Mouse (Mus musculus): ENCODE measurements around the gene Rimkla. TPM values are rescaled to one million over a fixed set of nuclear protein-coding genes. Genes with fewer than 3 reads are reported as not detected.

Gene Rimkla
- polyA plus RNA-seq, 1 experiment from 2014 or later: 0.82 TPM

DNA sequence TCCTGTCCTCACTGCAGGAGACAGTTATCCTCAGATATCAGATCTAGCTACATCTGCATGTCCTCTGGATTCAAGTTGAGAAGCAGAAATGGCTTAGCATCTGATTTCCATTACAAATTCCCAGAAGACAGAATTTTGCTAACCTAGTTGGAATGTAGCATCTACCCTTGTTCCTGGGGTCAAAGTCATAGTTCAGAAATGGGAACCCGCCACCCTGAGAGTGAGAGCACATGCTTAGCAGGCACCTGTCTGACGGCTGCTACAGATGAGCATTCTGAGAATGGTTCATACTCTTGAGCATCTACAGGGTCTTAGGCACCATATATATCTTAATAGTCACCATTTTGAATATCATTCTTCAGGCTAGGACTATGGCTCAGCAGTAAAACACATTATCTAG lies 54.5 kb downstream of the Rimkla start:
- H3K9ac ChIP-seq: no peak overlapping the region
- H3K27me3 ChIP-seq (replicated peaks): no peaks in the 10 kb centered on the region
- no peaks in the 10 kb centered on the region for H3K36me3 ChIP-seq
- H3K27ac ChIP-seq: no peak overlapping the region
- no peaks in the 10 kb centered on the region for H3K4me1 ChIP-seq
- no peak for ATAC-seq (ENCODE audit: insufficient read depth, low FRiP score, low read depth)
- 84% methylated on average over 2 of the region's 2 CpGs for WGBS
- no peak overlapping the region for H3K4me2 ChIP-seq
- H3K9me3 ChIP-seq: no peaks in the 10 kb centered on the region
- H3K4me3 ChIP-seq (replicated peaks): no peak overlapping the region

DNA sequence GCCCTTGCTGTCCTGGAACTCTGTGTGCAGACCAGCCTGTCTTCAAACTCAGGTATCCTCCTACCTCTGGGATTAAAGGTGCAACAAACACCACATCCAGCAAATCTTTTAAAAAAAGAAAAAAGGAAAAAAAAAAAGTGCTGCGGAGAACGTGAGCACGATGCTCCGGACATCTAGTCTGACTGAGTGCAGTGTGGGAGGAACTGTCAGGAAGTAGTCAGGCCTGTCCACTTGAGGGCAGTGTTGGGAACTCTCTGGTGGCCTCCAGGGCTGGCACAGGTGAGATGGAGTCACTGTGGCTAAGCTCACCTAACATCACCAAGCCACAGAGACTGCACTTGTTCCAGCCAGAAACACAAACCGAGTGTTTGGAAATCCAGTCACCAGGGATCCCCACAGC lies 61.8 kb downstream of the Rimkla start:
- no peaks in the 10 kb centered on the region for H3K9me3 ChIP-seq
- no peak overlapping the region for H3K27ac ChIP-seq
- no peak for ATAC-seq (ENCODE audit: insufficient read depth, low FRiP score, low read depth)
- H3K9ac ChIP-seq: no peak overlapping the region
- 31% methylated on average over 5 of the region's 5 CpGs for WGBS
- H3K36me3 ChIP-seq: no peaks in the 10 kb centered on the region
- H3K4me1 ChIP-seq: no peaks in the 10 kb centered on the region
- no peak overlapping the region for H3K4me2 ChIP-seq
- H3K4me3 ChIP-seq (replicated peaks): no peak overlapping the region
- no peaks in the 10 kb centered on the region for H3K27me3 ChIP-seq (replicated peaks)

GRCm38 (mm10) chr4:119427680-119428079 lies 64.7 kb downstream of the Rimkla start:
- Histone ChIP-seq H3K27ac (no peak overlapping the region), H3K4me3 (replicated peaks) (no peak overlapping the region), H3K4me1 (peaks cover 6% of the 10 kb centered on the region; the same call in 1 of the 2 replicates), H3K27me3 (replicated peaks) (no peaks in the 10 kb centered on the region), H3K9me3 (no peaks in the 10 kb centered on the region), H3K4me2 (no peak overlapping the region), H3K36me3 (no peaks in the 10 kb centered on the region), H3K9ac (no peak overlapping the region)
- 59% methylated on average over 2 of the region's 2 CpGs for WGBS
- no peak for ATAC-seq (ENCODE audit: insufficient read depth, low FRiP score, low read depth)

- no peak for ATAC-seq (ENCODE audit: insufficient read depth, low FRiP score, low read depth)
- Histone ChIP-seq H3K36me3 (no peaks in the 10 kb centered on the region), H3K9me3 (no peaks in the 10 kb centered on the region), H3K9ac (no peak overlapping the region), H3K4me2 (no peak overlapping the region), H3K4me1 (peaks cover 16% of the 10 kb centered on the region), H3K4me3 (replicated peaks) (no peak overlapping the region), H3K27ac (no peak overlapping the region), H3K27me3 (replicated peaks) (no peaks in the 10 kb centered on the region)
- WGBS: 42% methylated on average over 2 of the region's 2 CpGs
These were observed 66.8 kb downstream of the Rimkla start for GRCm38 (mm10) chr4:119425601-119426000.

DNA sequence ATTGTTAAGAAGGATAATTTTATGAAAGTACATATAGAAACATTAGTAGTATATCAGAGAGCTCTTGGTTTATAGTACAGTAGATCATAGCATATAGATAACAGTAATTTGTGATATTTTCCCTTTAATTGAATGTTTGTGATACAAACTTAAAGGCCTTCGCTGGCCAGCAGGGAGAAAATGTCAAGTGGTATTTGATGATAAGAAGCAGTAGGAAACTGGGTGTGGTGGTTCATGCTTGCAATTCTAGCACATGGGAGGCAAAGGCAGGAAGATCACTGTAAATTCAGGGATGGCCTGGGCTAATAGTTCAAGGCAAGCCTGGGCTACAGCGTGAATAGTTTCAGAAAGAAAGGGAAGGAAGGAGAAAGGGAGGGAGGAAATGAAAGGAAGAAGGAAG lies 67.4 kb downstream of the Rimkla start:
- 81% methylated on average over 2 of the region's 2 CpGs for WGBS
- Histone ChIP-seq H3K9ac (no peak overlapping the region), H3K27me3 (replicated peaks) (no peaks in the 10 kb centered on the region), H3K4me2 (no peak overlapping the region), H3K4me3 (replicated peaks) (no peak overlapping the region), H3K9me3 (no peaks in the 10 kb centered on the region), H3K27ac (no peak overlapping the region), H3K36me3 (no peaks in the 10 kb centered on the region), H3K4me1 (peaks cover 16% of the 10 kb centered on the region)
- ATAC-seq (ENCODE audit: insufficient read depth, low FRiP score, low read depth): no peak

DNA sequence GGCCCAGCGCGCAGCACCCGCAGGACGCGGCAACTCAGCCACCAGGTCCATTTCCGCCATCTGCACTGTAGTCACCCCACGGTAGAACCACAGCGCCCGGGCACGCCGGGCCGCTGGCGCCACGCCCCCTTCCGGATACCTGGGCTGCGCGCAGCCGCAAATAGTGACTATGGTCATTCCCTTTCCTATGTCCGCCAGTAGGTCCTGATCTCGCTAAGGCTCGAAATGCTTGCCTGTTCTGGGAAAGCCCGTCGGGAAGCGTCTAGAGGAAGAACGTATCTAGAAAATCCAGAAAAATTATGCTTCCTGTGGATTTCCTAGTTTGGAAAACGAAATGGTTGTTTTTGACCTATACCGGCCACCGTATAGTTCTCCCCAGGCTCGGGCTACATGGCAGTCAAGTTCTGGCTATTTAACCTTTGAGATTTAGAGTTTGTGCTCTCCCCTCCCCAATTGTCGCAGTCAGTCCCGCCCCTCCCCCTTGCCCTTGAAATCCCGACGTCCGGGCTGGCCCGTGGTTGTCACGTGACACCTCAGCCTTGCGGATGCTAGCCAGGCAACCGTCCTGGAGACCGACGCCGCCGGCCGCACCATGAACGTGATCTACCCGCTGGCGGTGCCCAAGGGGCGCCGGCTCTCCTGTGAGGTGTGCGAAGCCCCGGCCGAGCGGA lies 70.0 kb downstream of the Rimkla start, which contains the start of the genes Ppcs and Zmynd12:
Gene Ppcs, minus strand, starts transcription at position 127 of the 671 bp plus-strand sequence.
Gene Zmynd12, plus strand, starts transcription at position 521 of the 671 bp plus-strand sequence.
- peak within 1 kb of the TSS; percentile 89 for H3K27ac ChIP-seq
- peak within 1 kb of the TSS; percentile 91 for H3K4me2 ChIP-seq
- H3K27me3 ChIP-seq (replicated peaks): no peaks in the 10 kb centered on the region
- peak within 1 kb of the TSS; percentile 73 for H3K4me3 ChIP-seq (replicated peaks)
- WGBS: under 1% methylated on average over 52 of the region's 52 CpGs
- H3K9ac ChIP-seq: peak within 1 kb of the TSS; percentile 80
- peak; percentile 94 for ATAC-seq (ENCODE audit: insufficient read depth, low FRiP score, low read depth)
- H3K36me3 ChIP-seq: no peaks in the 10 kb centered on the region
- H3K4me1 ChIP-seq: peaks cover 16% of the 10 kb centered on the region
- H3K9me3 ChIP-seq: no peaks in the 10 kb centered on the region

GRCm38 (mm10) chr4:119421921-119422293 lies 70.5 kb downstream of the Rimkla start:
- no peaks in the 10 kb centered on the region for H3K27me3 ChIP-seq (replicated peaks)
- WGBS: under 1% methylated on average over 31 of the region's 31 CpGs

GRCm38 (mm10) chr4:119421191-119421590 lies 71.2 kb downstream of the Rimkla start:
- Histone ChIP-seq H3K4me3 (replicated peaks) (peak overlapping the region; percentile 73), H3K36me3 (no peaks in the 10 kb centered on the region), H3K27me3 (replicated peaks) (no peaks in the 10 kb centered on the region), H3K9ac (no peak overlapping the region; the same call in 1 of the 2 replicates), H3K4me2 (peak overlapping the region; percentile 91), H3K27ac (no peak overlapping the region), H3K9me3 (no peaks in the 10 kb centered on the region), H3K4me1 (peaks cover 16% of the 10 kb centered on the region)
- ATAC-seq (ENCODE audit: insufficient read depth, low FRiP score, low read depth): no peak
- 24% methylated on average over 3 of the region's 3 CpGs for WGBS

More at GRCm38 (mm10) chr4:119421921-119422293, 70.5 kb downstream of the Rimkla start:
- no peaks in the 10 kb centered on the region for H3K9me3 ChIP-seq
- peak overlapping the region; percentile 91 for H3K4me2 ChIP-seq
- peaks cover 16% of the 10 kb centered on the region for H3K4me1 ChIP-seq
- peak overlapping the region; percentile 89 for H3K27ac ChIP-seq
- peak; percentile 54 for ATAC-seq (ENCODE audit: insufficient read depth, low FRiP score, low read depth)
- peak overlapping the region; percentile 73 for H3K4me3 ChIP-seq (replicated peaks)
- H3K36me3 ChIP-seq: no peaks in the 10 kb centered on the region
- H3K9ac ChIP-seq: peak overlapping the region; percentile 80

GRCm38 (mm10) chr4:119417894-119418293 lies 74.5 kb downstream of the Rimkla start:
- ATAC-seq (ENCODE audit: insufficient read depth, low FRiP score, low read depth): no peak
- WGBS: 88% methylated on average over 3 of the region's 3 CpGs
- no peak overlapping the region for H3K4me3 ChIP-seq (replicated peaks)

GRCm38 (mm10) chr4:119417270-119417669 lies 75.2 kb downstream of the Rimkla start:
- no peaks in the 10 kb centered on the region for H3K27me3 ChIP-seq (replicated peaks)
- no peak overlapping the region for H3K4me2 ChIP-seq
- H3K4me1 ChIP-seq: peaks cover 21% of the 10 kb centered on the region
- 76% methylated on average over 3 of the region's 3 CpGs for WGBS
- no peaks in the 10 kb centered on the region for H3K9me3 ChIP-seq
- no peaks in the 10 kb centered on the region for H3K36me3 ChIP-seq
- no peak for ATAC-seq (ENCODE audit: insufficient read depth, low FRiP score, low read depth)
- no peak overlapping the region for H3K27ac ChIP-seq
- no peak overlapping the region for H3K4me3 ChIP-seq (replicated peaks)
- H3K9ac ChIP-seq: no peak overlapping the region

More at GRCm38 (mm10) chr4:119417894-119418293, 74.5 kb downstream of the Rimkla start:
- H3K27me3 ChIP-seq (replicated peaks): no peaks in the 10 kb centered on the region
- H3K4me2 ChIP-seq: no peak overlapping the region
- no peaks in the 10 kb centered on the region for H3K36me3 ChIP-seq
- no peak overlapping the region for H3K9ac ChIP-seq
- no peak overlapping the region for H3K27ac ChIP-seq
- H3K4me1 ChIP-seq: peaks cover 17% of the 10 kb centered on the region
- no peaks in the 10 kb centered on the region for H3K9me3 ChIP-seq
